Mouse (Mus musculus) kidney, adult 9 months (tissue): ENCODE results near the gene Vmn2r40.
"Not testable (repeated sequence)": the region's sequence is repeated elsewhere in the genome, so short reads cannot be mapped to it uniquely, and the experiment has no call there.

ENCODE experiments used
- DNase-seq: peaks from one replicate; pipeline ENCODE4 v3.0.0; 2022

Vmn2r40 gene

DNA sequence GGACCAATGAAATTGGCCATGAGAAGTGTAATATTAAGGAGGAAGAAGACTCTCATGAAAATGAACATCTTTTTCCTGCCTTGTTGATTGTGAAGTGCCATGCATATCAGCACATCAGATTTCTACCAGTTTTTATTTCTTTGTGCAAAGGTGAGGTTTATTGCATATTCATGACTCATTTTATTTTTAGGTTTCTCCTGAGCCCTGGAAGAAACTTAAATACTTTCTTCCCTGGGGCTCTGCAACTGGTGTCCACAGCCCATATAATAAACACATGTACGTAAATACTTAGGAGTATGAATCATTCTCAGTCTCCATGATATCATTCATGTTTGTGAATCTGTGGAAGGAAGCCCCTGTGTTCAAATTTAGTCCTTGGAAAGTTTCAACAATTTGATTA, at the start of gene Vmn2r40:
Gene Vmn2r40 (minus strand): TSS at position 101 of the 400 bp plus-strand sequence.
- DNase-seq: not testable (repeated sequence)
